Comparison of ENCODE assay signal across 26 mouse cellular contexts in the genomic region with DNA sequence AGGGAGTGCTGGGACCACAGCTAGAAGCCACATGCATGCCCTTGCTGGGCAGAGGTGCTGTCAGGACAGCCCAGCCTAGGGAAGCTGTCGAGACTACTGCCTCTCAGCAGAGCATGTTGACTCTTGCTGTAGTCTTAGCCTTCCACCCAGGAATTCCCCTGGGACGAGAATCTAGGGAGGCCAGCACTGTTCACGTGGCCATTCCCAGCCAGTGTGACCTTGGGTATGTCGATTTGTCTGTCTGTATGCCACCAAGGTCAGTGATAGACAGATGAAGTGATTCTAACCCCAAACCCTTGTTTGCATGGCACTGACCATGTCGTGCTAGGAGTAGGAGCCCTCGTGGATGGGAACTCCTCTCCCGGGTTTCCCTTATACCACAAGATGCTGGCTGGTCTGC. TPM values are rescaled to one million over a fixed set of nuclear protein-coding genes. Genes with fewer than 3 reads are reported as not detected.
"Had no signal": no experiment of that assay in that cellular context is flagged by ENCODE, and none has a peak within 500 bp of the region (broad histone marks: within the 10 kb centered on the region; RNA-seq: fewer than 3 reads in every experiment).

No protein-coding gene starts in this region.

- H3K27ac ChIP-seq: heart, embryonic 10.5 days; hindbrain, embryonic 10.5 days; hindbrain, embryonic 12.5 days; hindbrain, embryonic 14.5 days; intestine, embryonic 15.5 days; layer of hippocampus, adult 2 months; left cerebral cortex, adult 2 months; limb, embryonic 10.5 days; limb, embryonic 12.5 days; liver, embryonic 13.5 days; liver, embryonic 15.5 days had no signal

- DNase-seq: gastrocnemius, postnatal 25 days; heart, adult 18-20 months; heart, postnatal 10 days; heart, postnatal 4 days; kidney, adult 18-20 months; kidney, adult 8-10 months; kidney, postnatal 10 days; kidney, postnatal 25 days; kidney, postnatal 4 days; liver; liver, embryonic 13.5 days had no signal

- H3K4me2 ChIP-seq: heart, embryonic 12.5 days; hindbrain, embryonic 12.5 days; hindbrain, embryonic 14.5 days; intestine, embryonic 15.5 days; limb, embryonic 12.5 days; liver, embryonic 11.5 days; liver, embryonic 13.5 days; liver, embryonic 15.5 days had no signal

- H3K9me3 ChIP-seq: heart, embryonic 10.5 days; heart, embryonic 12.5 days; hindbrain, embryonic 10.5 days; hindbrain, embryonic 12.5 days; intestine, embryonic 15.5 days; limb, embryonic 10.5 days; limb, embryonic 12.5 days; liver, embryonic 13.5 days; liver, embryonic 15.5 days had no signal

- H3K4me3 ChIP-seq: heart, embryonic 10.5 days; heart, embryonic 12.5 days; hindbrain, embryonic 10.5 days; hindbrain, embryonic 12.5 days; intestine, embryonic 15.5 days; layer of hippocampus, adult 2 months; left cerebral cortex, adult 2 months; limb, embryonic 10.5 days; limb, embryonic 12.5 days; liver, embryonic 13.5 days; liver, embryonic 15.5 days had no signal

- H3K9ac ChIP-seq: heart, embryonic 12.5 days; hindbrain, embryonic 12.5 days; hindbrain, embryonic 14.5 days; intestine, embryonic 15.5 days; limb, embryonic 12.5 days; liver, embryonic 13.5 days; liver, embryonic 15.5 days had no signal

- ATAC-seq: hindbrain, embryonic 16.5 days; inflammation-experienced regulatory T-cells, adult 6 months; intestine, embryonic 15.5 days; intestine, postnatal 0 days had no signal

- H3K27me3 ChIP-seq: hindbrain, embryonic 12.5 days; intestine, embryonic 15.5 days; limb, embryonic 12.5 days had no signal

- H3K36me3 ChIP-seq: heart, embryonic 12.5 days; hindbrain, embryonic 12.5 days; intestine, embryonic 15.5 days; liver, embryonic 13.5 days; liver, embryonic 15.5 days had no signal

RNA-seq across cellular contexts. Expression of gene Ankmy1, which starts 56.8 kb away (rescaled TPM):
- polyA plus RNA-seq: intestine, postnatal 0 days; liver, embryonic 13.5 days had no signal
